Mouse (Mus musculus): ENCODE data around the gene Nedd4.
"Not testable (repeated sequence)": the region's sequence is repeated elsewhere in the genome, so short reads cannot be mapped to it uniquely, and the experiment has no call there.

Nedd4 gene

DNA sequence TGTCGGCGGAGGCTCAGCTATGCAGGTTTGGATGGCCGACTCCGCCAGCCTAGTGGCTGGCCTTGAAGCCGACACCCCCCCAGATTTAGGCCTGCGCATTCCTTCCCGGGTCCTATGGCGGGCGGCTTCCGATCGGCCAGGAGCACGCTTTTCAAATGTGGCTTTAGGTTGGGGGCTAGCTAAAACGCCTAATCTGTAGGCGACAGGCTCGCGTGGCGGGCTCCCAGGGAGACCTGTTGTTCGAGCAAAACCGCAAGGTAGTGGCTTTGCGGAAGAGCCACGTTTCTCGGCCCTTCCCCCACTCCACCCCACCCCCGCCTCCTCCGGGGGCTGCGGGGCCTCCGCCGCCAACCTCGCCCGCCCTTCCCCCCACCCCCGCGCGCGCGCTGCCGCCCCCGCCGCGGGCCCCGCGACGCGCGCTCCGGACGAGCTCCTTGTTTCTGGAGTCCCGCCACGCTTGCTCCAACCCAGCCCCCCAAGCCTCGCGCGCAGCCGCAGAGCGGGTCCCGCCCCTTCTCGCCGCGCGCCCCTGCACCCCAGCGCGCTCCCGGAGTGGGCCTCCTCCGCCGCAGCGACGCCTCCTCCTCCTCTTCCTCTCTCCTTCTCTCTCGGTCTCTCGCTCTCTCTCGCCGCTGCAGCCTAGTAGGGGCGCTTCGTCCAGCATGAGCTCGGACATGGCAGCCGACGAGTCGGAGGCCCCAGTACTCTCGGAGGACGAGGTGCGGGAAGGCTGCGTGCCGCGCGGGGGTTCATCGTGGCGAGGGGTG is at the start of gene Nedd4:
Gene Nedd4 (plus strand): TSS at position 452 of the 767 bp plus-strand sequence.
- DNase-seq = peak; percentile 97 to 98

DNA sequence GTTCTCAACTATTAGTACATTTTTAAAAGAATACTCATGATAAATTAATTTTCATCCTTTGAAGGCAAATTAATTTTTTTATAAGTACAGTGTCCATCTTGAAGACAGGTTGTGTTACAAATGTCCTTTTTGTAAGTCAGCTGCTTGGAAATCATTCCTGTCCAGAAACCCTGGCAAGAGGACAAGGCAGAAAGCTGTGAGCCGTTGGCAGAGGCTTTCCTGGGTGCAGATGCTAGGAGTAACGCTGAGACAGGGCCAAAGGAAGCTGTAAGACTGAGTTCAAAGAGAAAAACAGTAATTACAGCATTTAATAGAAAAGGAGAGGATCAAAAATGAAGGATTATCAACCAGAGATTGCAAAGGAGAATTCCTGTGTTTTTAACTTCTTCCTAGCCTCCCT is 48.3 kb upstream of the Nedd4 start:
- peak; percentile 65 to 68 for DNase-seq

DNA sequence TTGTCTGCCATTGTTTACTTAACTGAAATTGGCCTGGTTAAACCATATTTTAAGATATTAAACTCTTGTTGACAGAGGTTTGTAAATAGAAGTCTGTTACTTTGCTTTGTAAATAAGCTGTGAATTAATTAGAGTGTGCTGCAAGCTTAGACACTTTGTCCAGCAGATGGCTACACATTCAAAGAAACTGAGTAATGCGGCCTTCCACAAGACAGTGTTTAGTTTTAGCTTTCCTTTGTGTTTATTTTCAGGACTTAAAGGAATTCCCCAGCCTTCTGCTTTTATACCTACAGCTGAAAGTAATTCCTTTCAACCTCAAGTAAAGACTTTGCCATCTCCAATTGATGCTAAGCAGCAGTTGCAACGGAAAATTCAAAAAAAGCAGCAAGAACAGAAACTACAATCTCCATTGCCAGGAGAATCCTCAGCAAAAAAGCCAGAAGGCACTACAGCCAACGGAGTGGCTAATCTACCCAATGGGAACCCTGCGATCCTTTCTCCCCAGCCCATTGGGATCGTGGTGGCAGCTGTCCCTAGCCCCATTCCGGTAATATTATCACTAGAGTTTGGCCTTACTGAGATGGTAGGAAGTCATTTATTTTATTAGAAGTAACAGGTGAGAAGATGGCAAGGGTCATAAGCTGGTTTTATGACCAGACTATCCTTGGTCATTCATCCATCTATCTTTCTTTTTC is 47.2 kb upstream of the Nedd4 start:
- DNase-seq = peak; percentile 20 to 26

DNA sequence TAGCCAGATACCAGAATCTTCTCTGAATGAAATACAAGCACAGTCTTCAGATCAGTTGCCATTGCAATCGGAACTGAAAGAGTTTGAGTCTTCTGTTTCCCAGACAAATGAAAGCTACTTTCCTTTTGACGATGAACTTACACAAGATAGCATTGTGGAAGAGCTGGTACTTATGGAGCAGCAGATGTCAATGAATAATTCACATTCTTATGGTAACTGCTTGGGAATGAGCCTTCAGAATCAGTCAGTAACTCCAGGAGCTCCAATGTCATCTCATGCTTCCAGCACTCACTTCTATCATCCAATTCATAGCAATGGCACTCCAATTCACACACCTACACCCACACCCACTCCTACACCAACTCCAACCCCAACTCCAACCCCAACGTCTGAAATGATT is 44.1 kb upstream of the Nedd4 start:
- DNase-seq = no peak

DNA sequence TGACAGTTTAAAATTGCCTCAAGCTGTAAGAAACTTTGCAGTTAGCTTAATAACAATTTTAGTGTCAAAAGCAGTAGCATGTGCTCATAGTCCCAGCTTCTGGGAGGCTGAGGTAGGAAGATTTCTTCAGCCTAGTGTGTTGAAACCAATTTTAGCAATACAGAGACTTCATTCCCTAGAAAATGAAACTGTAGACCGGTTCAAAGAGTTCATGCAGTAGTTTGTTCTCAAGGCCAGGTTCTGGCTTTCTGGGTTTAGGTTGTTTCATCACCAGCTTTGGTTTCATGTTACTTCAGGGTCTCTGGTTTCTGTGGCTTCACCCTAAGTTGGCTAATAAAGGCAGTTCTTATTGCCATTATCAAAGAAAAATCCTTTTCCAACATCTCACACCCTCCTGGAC is 38.5 kb upstream of the Nedd4 start:
- no peak for DNase-seq

DNA sequence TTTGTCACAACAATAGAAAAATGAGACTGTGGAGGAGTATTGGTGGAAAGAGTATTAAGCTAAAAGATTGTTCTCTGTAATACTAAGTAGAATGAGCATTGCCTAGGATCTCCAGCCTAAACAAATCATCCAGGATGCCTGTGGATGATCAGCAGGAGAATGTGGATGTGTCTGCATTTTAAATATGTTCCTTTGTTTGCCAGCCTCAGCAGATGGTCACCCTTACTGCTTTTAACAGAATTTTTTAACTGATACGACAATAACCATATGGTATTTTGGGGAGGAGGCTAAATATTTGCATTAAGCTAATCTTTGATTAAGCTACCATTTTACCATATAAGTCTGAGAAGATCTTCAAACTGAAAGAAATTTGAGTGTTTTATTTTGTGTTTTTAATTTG is 34.5 kb upstream of the Nedd4 start:
- no peak for DNase-seq

DNA sequence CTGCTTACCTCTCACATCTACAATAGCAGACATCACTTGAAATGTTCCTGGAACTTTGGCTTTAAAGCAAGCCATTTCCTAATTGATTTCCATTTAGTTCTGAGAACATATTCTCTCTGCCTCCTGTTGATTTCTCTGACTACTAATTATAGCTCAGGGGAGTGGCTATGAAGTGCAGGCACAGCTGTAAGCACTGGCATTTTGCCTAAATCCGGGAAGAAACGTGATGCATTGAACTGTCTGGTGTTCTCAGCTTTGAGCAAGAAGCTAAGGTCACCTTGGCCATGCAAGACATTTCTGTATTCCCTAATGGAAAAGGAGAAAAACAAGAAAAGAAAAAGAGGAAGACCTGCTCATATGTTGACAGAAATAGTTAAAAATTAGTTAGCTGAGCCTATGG is 33.6 kb upstream of the Nedd4 start:
- no peak for DNase-seq

DNA sequence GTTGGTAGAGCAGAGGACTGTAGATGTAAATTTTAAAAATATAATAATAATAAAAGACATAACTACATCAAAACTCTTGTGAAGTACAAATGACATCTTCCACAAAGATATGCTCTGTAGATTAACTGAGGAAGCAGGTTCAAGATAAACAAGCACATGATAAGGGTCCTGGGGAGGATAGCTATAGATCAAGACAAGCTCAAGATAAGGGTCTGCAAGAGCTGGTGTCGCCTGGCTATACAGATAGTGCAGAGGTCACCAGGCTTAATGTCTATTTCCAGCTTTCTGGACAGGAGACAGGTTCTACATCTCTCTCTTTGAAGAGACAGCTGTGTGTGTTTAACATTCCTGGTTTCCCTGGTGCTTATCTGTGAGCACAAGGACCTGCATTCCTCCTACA is 29.9 kb upstream of the Nedd4 start:
- DNase-seq = no peak

DNA sequence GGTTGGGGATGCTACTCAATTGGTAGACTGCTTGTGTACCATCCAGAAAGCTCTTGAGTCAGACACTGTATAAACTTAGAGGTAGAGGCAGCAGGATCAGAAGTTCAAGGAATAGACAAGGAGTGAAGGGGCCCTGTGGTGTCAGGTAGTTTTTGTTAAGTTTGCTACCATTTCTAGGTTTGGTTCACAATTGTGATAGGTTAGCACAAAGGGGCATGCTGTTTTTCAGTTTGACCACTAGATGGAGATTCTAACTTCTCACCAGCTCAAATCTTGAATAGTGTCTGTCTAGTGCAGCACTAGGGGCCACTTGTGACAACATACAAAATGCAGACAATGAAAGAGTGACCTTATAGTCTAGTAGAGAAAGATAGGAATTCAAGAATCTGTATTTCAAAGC is 27.0 kb upstream of the Nedd4 start:
- peak in 1 of 2 experiments; percentile 49 for DNase-seq

DNA sequence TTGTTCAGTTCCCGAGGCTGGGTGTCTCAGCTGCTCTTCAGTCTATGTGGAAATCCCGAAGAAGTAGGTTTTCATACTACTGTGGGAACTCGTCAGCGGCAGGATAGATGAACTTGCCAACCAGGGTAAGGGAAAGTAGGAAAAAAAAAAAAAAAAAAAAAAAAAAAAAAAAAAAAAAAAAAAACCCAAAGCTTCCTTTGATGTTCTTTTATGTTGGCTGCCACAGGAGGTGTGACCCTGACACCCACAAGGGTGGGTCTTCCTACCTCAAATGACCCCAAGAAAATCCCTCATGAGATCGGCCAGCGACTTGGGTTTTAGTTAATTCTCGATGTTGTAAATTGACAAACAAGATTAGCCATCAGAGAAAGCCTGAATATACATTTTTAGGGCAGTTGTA is 25.6 kb upstream of the Nedd4 start:
- no peak for DNase-seq

DNA sequence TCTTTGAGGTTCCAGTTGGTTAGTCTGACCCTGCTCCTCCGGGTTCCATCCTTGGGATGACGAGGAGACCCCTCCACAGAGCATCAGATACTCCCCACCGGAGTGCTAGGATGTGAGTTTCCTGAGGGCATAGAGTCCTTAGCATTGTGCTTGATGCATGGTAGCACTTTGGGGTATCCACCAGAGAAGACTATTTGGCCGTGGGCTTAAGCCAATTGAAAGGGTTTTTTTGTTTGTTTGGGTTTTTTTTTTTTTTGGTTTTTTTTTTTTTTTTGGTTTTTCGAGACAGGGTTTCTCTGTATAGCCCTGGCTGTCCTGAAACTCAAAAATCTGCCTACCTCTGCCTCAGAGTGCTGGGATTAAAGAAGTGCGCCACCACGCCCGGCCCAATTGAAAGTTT is 24.9 kb upstream of the Nedd4 start:
- DNase-seq = no peak

DNA sequence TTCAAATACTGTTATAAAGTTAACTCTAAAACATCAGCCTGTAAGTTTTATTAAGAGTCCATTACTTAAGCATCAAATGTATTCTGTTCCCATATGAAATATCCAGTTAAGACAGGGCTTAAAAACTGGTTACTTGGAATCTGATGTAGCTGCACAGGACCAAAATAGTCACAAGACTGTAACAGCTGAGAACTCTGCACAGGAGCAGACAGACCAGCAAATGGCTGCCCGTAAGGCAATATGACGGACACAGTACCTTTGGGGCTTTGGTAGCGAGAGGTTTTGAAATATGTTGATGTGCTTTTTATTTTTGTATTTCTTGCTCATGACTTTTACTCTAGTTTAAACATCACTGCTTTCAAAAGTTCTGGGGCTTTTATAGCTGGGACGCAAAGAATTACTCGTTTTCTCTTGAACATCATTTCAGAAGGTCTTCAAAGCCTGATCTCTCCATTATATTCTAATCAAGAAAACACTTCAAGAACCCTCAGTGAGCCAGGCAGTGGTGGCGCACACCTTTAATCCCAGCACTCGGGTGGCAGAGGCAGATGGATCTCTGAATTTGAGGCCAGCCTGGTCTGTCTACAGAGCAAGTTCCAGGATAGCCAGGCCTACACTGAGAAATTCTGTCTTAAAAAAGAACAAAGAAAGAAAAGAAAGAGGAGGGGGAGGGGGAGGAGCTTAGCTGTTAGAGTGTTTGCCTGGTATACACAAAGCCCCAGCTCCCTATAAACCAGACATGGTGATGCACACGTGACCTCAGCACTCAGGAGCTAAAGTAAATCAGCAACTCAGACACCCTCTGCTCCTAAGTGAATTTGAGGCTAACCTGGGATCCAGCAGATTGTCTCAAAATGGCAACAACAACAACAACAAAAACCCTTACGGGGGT is 22.9 kb upstream of the Nedd4 start:
- no peak for DNase-seq

DNA sequence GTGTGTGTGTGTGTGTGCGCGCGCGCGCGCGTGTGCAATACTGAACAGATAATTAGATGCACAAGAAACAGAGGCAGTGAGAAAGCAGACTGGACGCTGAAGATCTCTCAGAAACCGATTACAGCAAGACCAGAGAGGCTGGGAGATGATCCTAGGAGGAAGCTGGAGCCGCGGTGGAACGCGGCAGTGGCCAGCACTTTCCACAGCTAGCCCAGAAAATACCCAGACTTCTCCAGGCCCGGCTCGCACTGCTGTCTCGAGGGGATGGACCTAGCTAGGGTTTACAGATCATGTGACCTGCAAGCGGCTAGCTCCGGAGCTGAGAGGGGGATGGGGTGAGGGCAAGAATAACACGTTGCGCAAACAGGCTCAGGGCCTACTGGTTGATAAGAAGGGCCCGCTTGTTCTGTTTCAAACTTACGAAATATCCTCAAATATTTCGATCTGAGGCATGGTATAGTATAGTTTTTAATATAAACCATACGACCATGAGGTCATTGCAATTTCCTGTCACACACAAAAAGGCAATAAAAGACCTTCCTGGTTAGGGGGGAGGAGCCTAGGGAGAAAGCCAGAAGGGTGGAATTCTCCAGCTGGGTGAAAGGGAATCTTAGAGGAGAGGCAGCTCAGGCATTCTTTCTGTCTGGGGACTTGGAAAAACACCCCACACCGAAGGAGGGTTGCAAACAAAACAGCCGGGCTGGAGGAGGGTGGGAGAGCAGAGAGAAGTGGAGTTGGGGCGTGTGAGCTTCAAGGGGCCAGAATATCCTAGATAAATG is 22.1 kb upstream of the Nedd4 start:
- DNase-seq = peak; percentile 84 to 88

DNA sequence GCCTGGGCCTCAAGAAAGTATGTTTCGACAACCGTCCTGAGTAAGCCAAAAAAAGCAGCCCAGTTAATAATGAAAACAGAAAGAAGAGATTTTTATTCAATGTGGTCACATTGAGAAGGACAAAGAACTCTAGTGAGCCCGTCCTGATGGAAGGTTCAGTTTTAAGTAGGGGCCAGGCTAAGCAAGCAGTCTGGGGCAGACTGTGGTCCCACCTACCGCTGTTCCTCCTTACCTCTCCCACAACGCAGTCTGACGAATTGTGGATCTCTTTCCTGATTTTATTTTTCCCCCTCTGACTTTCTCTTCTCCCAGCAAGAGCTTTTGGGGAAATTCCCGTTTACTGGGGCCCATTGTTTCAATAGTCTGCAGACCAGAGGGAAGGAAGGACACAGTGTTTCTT is 21.5 kb upstream of the Nedd4 start:
- DNase-seq = no peak

DNA sequence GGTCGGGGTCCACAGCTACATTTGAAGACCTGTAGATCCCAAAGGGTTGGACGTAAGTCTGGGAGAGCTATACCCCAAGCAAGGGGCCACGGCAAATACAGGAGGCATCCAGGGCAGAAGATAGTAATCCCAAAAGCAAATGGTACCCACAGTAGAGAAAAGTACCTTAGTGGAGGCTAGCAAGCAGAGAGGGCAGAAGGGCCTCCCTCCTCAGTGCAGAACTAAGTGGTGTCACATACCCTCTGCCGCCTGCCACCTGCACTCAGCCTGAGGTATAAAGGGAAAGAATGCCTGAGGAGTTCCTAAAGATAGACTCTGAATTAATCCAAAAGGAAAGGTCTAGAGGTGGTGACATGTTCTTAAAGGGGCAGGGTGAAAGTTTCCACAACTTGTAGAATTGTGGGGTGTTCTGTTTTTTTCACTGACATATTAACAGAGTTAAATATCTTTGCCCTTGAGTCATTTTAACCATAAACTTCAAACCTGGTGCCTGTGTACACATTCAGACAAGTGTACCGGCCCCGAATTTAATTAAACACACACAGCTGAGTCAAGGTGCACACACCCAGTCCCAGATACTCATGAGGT is 21.0 kb upstream of the Nedd4 start:
- no peak for DNase-seq

DNA sequence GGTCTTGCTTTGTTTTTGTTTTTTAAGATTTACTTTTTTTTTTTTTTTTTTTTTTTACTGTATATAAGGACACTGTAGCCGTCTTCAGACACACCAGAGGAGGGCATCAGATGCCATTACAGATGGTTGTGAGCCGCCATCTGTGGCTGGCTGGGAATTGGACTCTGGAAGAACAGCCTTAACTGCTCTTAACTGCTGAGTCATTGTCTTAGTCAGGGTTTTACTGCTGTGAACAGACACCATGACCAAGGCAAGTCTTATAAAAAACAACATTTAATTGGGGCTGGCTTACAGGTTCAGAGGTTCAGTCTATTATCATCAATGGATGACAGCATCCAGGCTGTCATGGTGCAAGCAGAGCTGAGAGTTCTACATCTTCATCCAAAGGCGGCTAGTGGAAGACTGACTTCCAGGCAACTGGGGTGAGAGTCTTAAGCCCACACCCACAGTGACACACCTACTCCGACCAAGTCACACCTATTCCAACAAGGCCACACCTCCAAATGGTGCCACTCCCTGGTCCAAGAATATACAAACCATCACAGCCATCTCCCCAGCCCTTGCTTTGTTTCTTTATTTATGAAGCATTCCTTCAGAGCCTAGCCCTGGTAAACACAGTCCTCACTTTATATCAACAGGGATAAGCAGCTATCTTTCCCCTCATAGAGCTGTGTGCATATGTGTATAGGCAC is 19.2 kb upstream of the Nedd4 start:
- not testable (repeated sequence) for DNase-seq

DNA sequence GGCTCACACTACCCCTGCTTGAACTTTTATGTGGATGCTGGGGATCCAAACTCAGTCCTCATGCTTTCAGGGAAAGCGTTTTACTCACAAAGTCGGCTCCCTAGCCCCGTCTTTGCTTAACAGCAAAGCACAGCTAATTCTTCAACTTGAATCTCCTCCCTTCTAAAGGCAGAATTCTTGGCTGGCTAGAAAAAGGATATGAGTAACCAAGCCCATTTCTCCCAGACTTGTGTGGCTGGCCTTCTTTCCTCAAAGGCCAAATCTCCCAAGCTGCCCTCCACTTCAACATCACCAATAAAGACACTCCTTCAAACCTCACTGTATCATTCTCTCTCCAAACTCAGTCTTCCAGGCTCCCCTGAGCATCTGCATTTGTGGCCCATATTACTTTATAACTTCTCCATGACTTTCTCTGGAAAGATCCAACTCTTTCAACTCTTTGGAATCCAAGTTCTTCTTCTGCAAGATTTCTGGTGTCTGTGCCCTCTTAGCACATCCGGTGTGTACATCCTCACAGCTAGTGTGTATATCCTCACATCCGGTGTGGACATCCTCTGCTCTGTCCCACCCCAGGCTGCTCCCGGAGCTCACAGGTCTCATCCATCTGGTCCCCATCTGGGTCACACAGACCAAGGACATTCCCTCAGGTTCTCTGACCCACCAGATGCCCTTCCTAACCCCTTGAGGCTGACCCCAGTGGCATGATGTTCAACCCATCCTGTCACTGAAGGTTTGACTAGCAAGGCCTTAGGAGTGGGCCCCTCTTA is 18.3 kb upstream of the Nedd4 start:
- no peak for DNase-seq

DNA sequence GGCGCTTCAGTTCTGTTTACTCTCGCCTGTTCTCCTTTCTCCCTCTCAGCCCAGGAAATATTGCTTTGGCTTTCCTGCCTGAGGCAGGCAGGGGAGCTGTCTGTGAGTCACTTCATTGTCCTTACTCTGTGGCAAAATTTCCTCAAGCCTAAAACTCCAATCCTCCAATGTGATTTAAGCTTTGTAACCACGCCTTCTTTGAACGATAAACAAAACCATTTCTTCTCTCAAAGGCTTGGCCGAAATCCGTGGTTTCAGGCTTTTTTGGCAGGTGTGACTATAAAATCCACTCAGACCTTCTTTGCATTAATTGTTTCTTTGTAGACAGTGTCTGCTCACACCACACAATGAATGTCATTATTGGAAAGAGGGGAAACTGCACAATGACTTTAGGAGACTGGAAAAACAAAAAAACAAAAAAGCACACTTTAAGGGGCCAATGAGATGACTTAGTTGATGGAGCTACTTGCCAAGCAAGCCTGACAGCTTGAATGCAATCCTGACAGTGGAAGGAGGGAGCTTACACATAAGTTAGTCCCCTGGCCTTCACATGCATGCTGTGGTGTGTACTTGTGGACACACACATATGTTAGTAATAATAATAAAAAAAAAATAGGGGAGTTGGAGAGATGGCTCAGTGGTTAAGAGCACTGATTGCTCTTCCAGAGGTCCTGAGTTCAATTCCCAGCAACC is 17.6 kb upstream of the Nedd4 start:
- DNase-seq = no peak

DNA sequence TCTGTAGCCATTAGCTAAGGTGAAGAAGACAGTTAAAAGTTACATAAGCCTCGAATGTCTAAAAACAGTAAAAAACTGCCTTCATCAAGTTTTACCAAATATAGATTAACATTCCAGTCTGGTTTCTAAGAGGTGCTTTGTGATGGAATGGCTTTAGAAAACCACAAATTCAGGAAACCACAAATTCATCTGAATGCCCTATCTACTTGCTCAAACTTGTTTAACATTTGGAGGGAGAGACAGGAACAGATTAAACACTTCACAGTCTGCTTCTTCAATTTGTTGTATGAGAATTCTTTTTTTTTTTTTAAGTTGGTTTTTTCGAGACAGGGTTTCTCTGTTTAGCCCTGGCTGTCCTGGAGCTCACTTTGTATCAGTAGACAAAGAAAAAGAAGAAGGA is 12.4 kb upstream of the Nedd4 start:
- DNase-seq = no peak

DNA sequence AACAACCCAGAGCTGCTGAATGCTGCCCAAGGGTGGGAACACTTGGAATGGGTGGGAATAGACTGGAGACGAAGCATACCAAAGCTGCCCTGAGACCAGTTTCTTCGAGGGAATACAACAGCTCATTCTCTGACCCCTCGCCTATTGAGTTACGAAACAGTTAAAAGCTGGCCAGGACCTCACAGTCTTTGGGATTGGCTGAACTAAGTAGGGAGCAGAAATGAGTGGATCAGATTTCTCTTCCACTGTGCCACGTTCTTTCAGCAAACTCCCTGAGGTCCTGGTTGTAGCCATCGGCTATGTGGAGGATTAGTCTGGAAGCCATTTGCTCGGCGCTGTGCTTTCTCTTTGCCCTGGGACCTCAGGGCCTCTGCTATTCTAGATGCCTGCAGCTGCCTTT is 9.2 kb upstream of the Nedd4 start:
- DNase-seq = no peak
